Mouse (Mus musculus) bone marrow, adult 2 months (tissue): ENCODE results near the gene Kpna2. TPM values are rescaled to one million over a fixed set of nuclear protein-coding genes. Genes with fewer than 3 reads are reported as not detected.
"Not testable (repeated sequence)": the region's sequence is repeated elsewhere in the genome, so short reads cannot be mapped to it uniquely, and the experiment has no call there.

Experiments
- H3K27ac ChIP-seq: fragments of 200-500 bp; 2 replicates; pipeline ENCODE4 v1.5.1; 2012; ENCODE audit warnings: low read depth, mild to moderate bottlenecking, control low read depth, inconsistent platforms, low read length; ENCODE audit not compliant: control insufficient read depth, poor library complexity, insufficient read depth
- H3K4me1 ChIP-seq: fragments of 200-500 bp; 2 replicates; pipeline ENCODE4 v1.6.1; 2011; ENCODE audit warnings: low read length; ENCODE audit not compliant: control insufficient read depth, insufficient read depth
- H3K4me3 ChIP-seq: fragments of 200-500 bp; replicated peaks from 2 replicates; pipeline ENCODE3; 2011; ENCODE audit warnings: mild to moderate bottlenecking, low read depth, low read length, control low read depth; ENCODE audit not compliant: control insufficient read depth
- CTCF ChIP-seq: fragments of 200-500 bp; IDR thresholded peaks from 2 replicates; pipeline ENCODE4 v1.5.1; 2011; ENCODE audit warnings: low read length, control low read depth; ENCODE audit not compliant: control insufficient read depth, insufficient read depth
- POLR2A ChIP-seq: fragments of 200-500 bp; IDR thresholded peaks from 2 replicates; pipeline ENCODE4 v1.6.1; 2011; ENCODE audit warnings: low read depth, mild to moderate bottlenecking, control low read depth, low read length, borderline replicate concordance; ENCODE audit not compliant: control insufficient read depth
- WGBS: fragments of 180-500 bp; shearing (Covaris S2); methylation state at CpG from one replicate; pipeline ENCODE4 v1.1.7; 2018; 5-methylcytosine and 5-hydroxymethylcytosine counted together
- polyA plus RNA-seq: library from polyadenylated mRNA; stranded (reverse); fragments of >200 nt; gene quantifications from 2 replicates; pipeline ENCODE4 v1.2.4, GENCODE M21; 2011; ENCODE audit warnings: low replicate concordance; ENCODE audit not compliant: missing spikeins, insufficient read depth, insufficient read length

Kpna2 gene
- polyA plus RNA-seq, 1 experiment: 70.5 TPM

DNA sequence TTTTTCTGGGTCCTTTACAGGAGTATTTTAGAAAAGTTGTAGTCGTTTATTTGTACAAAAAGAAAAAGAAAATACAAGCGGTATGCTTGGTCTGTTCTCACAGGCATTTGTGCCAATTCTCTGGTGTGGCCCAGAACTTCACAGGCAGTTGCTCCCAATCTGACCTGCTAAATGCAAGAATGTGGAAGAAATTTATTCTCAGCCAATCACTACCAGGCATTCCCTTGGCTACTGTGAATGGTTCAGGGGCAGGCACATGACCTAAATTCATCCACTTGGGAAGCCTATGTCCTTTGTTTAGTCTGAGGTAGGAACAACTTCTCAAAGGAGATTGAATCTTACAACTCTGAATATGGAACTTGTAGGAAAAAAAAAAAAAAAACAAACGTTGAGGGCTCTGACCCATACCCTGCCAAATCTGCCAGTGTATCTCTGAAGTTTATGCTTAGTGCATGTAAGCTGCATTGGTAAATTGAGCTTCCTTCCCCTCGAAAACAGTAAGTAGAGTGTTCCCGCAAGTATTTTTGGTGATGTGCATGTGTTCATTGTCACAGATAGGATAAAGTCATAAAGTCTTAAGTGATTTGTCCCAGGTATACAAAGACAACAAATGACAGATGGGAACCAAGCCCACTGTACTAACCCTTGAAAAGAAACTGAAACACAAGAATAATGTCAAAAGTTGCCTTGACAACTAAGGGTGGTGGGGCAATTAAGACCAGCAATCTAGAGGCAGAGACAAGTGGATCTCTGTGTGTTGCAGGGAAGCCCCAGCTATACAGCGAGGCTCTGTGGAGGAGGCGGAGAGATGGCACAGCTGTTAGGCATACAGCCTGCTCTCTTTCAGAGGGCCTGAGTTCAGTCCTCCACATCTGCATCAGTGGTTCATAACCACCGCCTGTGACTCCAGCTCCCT is 2.7 kb upstream of the Kpna2 start:
- no peak overlapping the region for H3K4me3 ChIP-seq
- H3K4me1 ChIP-seq: no peaks in the 10 kb centered on the region; the same call in 1 of the 2 replicates
- TF ChIP-seq POLR2A (no peak), CTCF (no peak)
- WGBS: 78% methylated on average over 8 of the region's 8 CpGs
- no peak overlapping the region for H3K27ac ChIP-seq

DNA sequence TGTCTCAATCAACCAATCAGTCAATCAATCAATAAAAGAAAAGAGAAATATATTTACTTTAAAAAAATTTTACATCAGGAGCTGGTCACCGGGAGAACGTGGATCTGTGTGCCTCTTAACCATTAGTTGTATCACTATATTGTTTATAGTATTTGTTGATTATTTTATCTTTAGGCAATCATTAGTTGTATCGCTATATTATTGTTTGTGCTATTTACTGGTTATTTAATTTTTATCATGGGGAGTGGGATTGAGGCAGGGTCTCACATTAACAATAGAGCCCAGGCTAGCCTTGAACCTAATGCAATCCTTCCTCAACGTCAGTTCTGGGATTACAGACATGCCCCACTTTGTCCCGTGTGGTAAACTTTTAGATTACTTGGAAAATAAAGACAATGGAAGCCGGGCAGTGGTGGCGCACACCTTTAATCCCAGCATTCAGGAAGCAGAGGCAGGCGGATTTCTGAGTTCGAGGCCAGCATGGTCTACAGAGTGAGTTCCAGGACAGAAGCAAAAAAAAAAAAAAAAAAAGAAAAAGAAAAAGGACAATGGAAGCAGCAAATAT is 690 bp upstream of the Kpna2 start:
- H3K4me3 ChIP-seq: peak overlapping the region; percentile 54

DNA sequence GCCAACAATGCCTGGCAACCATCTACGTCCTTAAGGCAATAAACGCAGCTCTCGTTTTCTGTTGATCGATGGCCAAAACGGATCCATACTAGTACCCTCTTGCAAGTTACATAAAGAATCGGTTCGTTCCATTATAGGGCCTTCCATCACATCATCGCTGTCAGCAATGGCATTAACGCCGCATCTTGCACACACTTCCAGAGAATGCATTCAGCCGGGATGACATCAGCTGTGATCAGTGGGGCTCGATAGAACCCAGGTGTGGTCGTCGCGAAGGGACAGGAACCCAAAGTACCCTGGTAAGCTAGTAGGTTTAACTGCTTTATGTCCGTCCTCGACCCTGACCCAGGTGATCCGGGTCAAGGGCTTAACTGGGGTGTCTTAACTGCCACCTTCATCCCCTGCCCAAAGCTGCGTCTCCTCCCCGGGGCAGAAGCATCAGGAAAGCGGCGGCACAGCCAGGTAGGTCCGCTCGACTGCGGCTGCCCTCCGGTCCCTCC is 640 bp downstream of the Kpna2 start:
- no peak for TF ChIP-seq POLR2A
- TF ChIP-seq CTCF: no peak
- Histone ChIP-seq H3K27ac (peak overlapping the region; percentile 84), H3K4me1 (peaks cover 2% of the 10 kb centered on the region; the same call in 1 of the 2 replicates), H3K4me3 (peak overlapping the region; percentile 86)
- 1% methylated on average over 26 of the region's 26 CpGs for WGBS

More for the DNA sequence above, 690 bp upstream of the Kpna2 start:
- no peaks in the 10 kb centered on the region; the same call in 1 of the 2 replicates for H3K4me1 ChIP-seq
- no peak overlapping the region for H3K27ac ChIP-seq
- WGBS: 88% methylated on average over 9 of the region's 9 CpGs
- TF ChIP-seq CTCF (no peak), POLR2A (no peak)

DNA sequence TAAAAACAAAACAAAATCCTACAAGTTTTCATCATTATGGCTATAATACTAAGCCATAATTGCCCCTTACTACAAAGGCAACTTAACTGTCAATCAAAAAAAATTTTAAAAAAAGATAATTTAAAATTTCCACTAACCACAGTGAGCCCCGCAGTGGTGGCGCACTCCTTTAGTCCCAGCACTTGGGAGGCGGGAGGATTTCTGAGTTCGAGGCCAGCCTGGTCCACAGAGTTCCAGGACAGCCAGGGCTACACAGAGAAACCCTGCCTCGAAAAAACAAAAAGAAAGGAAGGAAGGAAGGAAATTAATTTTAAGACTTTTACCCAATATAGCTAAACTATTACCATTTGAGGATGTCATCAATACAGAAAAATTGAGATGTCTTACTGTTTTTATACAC is 1.4 kb downstream of the Kpna2 start:
- Histone ChIP-seq H3K4me1 (peaks cover 2% of the 10 kb centered on the region; the same call in 1 of the 2 replicates), H3K27ac (no peak overlapping the region), H3K4me3 (peak overlapping the region; percentile 86)
- WGBS: 32% methylated on average over 5 of the region's 5 CpGs
- no peak for TF ChIP-seq CTCF
- no peak for TF ChIP-seq POLR2A

DNA sequence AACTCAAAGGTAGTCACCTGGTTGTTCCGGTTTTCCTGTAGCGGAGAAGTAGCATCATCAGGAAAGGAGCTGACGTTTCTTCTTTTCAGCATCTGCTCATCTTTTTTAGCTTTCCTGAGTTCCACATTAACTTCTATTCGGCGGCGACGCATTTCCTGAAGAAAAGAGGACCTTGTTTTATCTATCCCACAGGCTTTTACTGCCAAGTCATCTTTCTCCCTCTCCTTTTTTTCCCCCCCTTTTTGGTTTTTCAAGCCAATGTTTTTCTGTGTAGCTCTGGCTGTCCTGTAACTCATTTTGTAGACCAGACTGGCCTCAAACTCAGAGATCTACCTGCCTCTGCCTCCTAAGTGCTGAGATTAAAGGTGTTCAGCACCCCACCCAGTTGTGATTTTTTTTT is 2.8 kb downstream of the Kpna2 start:
- WGBS: 61% methylated on average over 7 of the region's 7 CpGs

DNA sequence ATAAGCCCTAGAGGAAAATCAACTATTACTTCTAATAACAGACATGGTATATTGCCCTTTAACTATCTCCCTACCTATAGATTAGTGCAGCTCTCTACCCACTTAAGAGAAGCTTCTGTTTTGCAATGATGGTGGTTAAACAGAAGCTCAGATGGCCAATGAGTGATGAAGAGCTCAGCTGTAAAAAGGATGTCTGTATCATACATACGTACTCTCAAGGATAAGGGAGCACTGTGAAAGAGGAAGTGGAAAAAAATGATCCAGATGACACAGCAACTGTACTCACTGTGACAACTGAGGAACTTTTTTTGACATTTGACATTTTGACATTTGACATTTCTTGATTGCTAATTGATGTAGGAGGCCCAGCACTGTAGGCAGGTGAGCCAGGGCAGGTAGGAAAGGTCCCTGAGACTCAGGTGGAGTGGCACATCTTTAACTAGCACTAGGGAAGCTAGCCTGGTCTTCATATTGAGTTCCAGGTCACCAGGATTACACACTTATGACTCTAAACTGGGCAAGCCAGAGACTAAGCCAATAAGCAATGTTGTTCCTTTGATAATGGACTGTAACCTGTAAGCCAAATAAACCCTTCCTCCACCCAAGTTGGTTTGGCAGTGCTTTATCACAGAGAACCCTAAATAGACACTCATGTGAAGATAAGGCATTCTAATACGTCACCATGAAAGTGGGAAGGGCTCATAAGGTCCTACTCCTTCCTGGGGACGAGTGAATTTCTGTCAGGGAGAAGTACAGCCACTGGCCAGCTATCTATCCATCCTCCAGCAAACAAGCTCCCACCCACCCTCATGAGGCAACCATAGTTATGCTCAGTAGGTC is 4.9 kb downstream of the Kpna2 start:
- Histone ChIP-seq H3K4me1 (peaks cover 2% of the 10 kb centered on the region; the same call in 1 of the 2 replicates), H3K27ac (peak overlapping the region; percentile 11; the same call in 1 of the 2 replicates), H3K4me3 (no peak overlapping the region)
- 24% methylated on average over 3 of the region's 3 CpGs for WGBS
- TF ChIP-seq POLR2A (no peak), CTCF (no peak)

More for the DNA sequence above, 2.8 kb downstream of the Kpna2 start:
- H3K4me1 ChIP-seq, H3K4me3 ChIP-seq, H3K27ac ChIP-seq: not testable (repeated sequence)

DNA sequence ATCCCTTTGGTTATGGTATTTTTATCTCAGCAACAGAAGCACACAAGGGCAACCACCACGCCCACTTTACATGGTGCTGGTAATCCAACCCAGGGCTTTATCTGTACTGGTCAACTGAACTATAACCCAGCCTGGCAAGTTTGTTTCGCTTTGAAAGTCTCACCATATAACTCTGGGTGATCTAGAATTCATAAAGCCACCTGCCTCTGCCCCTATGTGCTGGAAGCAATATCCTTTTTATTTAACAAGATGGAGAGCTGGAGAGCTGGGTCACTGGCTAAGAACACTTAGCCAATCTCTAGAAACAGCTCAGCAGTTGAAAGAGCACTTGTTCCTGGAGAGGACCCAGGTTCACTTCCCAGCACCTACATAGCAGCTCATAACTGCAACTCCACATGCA is 12.0 kb downstream of the Kpna2 start:
- WGBS: 79% methylated on average over 2 of the region's 2 CpGs
- no peak overlapping the region for H3K27ac ChIP-seq
- H3K4me3 ChIP-seq: no peak overlapping the region
- H3K4me1 ChIP-seq: no peaks in the 10 kb centered on the region
- no peak for TF ChIP-seq POLR2A
- no peak for TF ChIP-seq CTCF

DNA sequence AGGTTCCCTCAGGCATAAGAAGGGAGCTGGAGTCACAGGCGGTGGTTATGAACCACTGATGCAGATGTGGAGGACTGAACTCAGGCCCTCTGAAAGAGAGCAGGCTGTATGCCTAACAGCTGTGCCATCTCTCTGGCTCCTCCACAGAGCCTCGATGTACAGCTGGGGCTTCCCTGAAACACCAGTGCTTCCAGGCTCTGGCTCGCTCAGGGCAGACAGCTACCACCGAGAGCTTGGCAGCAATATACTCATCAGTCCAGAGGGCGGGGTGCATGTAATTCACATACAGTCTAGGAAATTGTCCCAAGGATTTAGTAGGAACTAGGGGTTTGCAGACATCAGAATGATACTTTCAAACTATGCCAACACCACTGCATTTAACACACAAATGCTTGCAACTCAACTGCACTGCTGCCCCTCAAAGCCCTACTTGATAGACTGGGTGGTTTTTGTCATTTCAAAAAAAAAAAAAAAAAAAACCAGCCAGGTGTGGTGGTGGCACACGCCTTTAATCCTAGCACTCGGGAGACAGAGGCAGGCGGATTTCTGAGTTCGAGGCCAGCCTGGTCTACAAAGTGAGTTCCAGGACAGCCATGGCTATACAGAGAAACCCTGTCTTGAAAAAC is 13.2 kb downstream of the Kpna2 start:
- not testable (repeated sequence) for H3K27ac ChIP-seq, H3K4me1 ChIP-seq, H3K4me3 ChIP-seq
- WGBS: 85% methylated on average over 9 of the region's 9 CpGs
